Mouse (Mus musculus): ENCODE data around the gene Etv6.

DNA sequence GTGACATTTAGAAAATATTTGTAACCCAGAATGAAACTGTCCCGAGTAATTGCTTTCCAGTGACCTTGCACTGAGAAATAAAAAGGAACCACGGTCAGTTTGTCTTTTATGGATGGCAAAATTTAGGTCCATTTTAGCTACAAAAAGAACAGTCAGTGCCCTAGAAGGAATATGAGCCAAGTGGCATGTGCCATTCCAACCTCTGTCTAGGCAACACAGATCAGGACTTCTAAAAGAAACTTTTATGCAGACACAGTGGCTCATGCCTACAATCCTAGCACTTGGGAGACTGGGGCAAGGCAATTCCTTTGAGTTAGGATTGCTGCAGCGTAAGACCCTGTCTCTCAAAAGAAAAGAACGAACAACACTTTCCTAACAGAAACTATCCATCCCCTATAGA is 208.6 kb downstream of the Etv6 start:
- TF ChIP-seq POLR2A (IDR thresholded peaks at IDR 0.05; ENCODE audit: control insufficient read depth, low read depth, low read length): no peak
- TF ChIP-seq CTCF (IDR thresholded peaks at IDR 0.05; ENCODE audit: control insufficient read depth, insufficient read depth, insufficient replicate concordance, low read depth, low read length): no peak

Data from testis, adult 2 months (tissue).